Mouse (Mus musculus): ENCODE measurements around the gene Wdr41.

GRCm38 (mm10) chr13:95011546-95012257, 35.6 kb downstream of the Wdr41 start:
- TF ChIP-seq EP300 (IDR thresholded peaks at IDR 0.05; ENCODE audit: low read depth) (no peak), CTCF (IDR thresholded peaks at IDR 0.05; ENCODE audit: low read depth) (no peak)
